Mouse (Mus musculus): ENCODE data around the gene Itprip. TPM values are rescaled to one million over a fixed set of nuclear protein-coding genes. Genes with fewer than 3 reads are reported as not detected.

The Itprip gene
- total RNA-seq, 1 experiment from 2014 or later = 74.8 TPM

GRCm38 (mm10) chr19:47890489-47891130 is 28.5 kb downstream of the Itprip start:
- ATAC-seq (ENCODE audit: extremely low read depth, insufficient number of reproducible peaks, low FRiP score, poor library complexity, severe bottlenecking) = no peak

GRCm38 (mm10) chr19:47888037-47888436 is 31.1 kb downstream of the Itprip start:
- peak; percentile 75 for ATAC-seq (ENCODE audit: extremely low read depth, insufficient number of reproducible peaks, low FRiP score, poor library complexity, severe bottlenecking)

GRCm38 (mm10) chr19:47887417-47887816 is 31.7 kb downstream of the Itprip start:
- ATAC-seq (ENCODE audit: extremely low read depth, insufficient number of reproducible peaks, low FRiP score, poor library complexity, severe bottlenecking) = peak; percentile 14; the same call in 1 of the 2 replicates

- no peak for ATAC-seq (ENCODE audit: extremely low read depth, insufficient number of reproducible peaks, low FRiP score, poor library complexity, severe bottlenecking)
Observed at GRCm38 (mm10) chr19:47886617-47887016, 32.5 kb downstream of the Itprip start.

- ATAC-seq (ENCODE audit: extremely low read depth, insufficient number of reproducible peaks, low FRiP score, poor library complexity, severe bottlenecking) = no peak
Observed at GRCm38 (mm10) chr19:47885886-47886285, 33.2 kb downstream of the Itprip start.

GRCm38 (mm10) chr19:47885191-47885743 is 33.8 kb downstream of the Itprip start:
- ATAC-seq (ENCODE audit: extremely low read depth, insufficient number of reproducible peaks, low FRiP score, poor library complexity, severe bottlenecking) = no peak

- no peak for ATAC-seq (ENCODE audit: extremely low read depth, insufficient number of reproducible peaks, low FRiP score, poor library complexity, severe bottlenecking)
Observed at GRCm38 (mm10) chr19:47884296-47885085, 34.6 kb downstream of the Itprip start.

GRCm38 (mm10) chr19:47882882-47883254 is 36.2 kb downstream of the Itprip start:
- no peak for ATAC-seq (ENCODE audit: extremely low read depth, insufficient number of reproducible peaks, low FRiP score, poor library complexity, severe bottlenecking)

GRCm38 (mm10) chr19:47882151-47882881 is 36.8 kb downstream of the Itprip start:
- peak; percentile 92 for ATAC-seq (ENCODE audit: extremely low read depth, insufficient number of reproducible peaks, low FRiP score, poor library complexity, severe bottlenecking)

GRCm38 (mm10) chr19:47881538-47881937 is 37.6 kb downstream of the Itprip start:
- no peak for ATAC-seq (ENCODE audit: extremely low read depth, insufficient number of reproducible peaks, low FRiP score, poor library complexity, severe bottlenecking)

- no peak for ATAC-seq (ENCODE audit: extremely low read depth, insufficient number of reproducible peaks, low FRiP score, poor library complexity, severe bottlenecking)
Observed at GRCm38 (mm10) chr19:47876252-47876651, 42.8 kb downstream of the Itprip start.

GRCm38 (mm10) chr19:47871515-47871914 is 47.6 kb downstream of the Itprip start:
- ATAC-seq (ENCODE audit: extremely low read depth, insufficient number of reproducible peaks, low FRiP score, poor library complexity, severe bottlenecking) = no peak

- no peak for ATAC-seq (ENCODE audit: extremely low read depth, insufficient number of reproducible peaks, low FRiP score, poor library complexity, severe bottlenecking)
Observed at GRCm38 (mm10) chr19:47870102-47870666, 48.9 kb downstream of the Itprip start.

GRCm38 (mm10) chr19:47869516-47869915 is 49.6 kb downstream of the Itprip start:
- ATAC-seq (ENCODE audit: extremely low read depth, insufficient number of reproducible peaks, low FRiP score, poor library complexity, severe bottlenecking) = no peak

GRCm38 (mm10) chr19:47868951-47869350 is 50.1 kb downstream of the Itprip start:
- no peak for ATAC-seq (ENCODE audit: extremely low read depth, insufficient number of reproducible peaks, low FRiP score, poor library complexity, severe bottlenecking)

- no peak for ATAC-seq (ENCODE audit: extremely low read depth, insufficient number of reproducible peaks, low FRiP score, poor library complexity, severe bottlenecking)
Observed at GRCm38 (mm10) chr19:47867628-47868175, 51.4 kb downstream of the Itprip start.

GRCm38 (mm10) chr19:47865353-47865947 is 53.6 kb downstream of the Itprip start, which contains the start of gene Gsto2:
TSS of gene Gsto2 (plus strand) at chr19:47865534.
- ATAC-seq (ENCODE audit: extremely low read depth, insufficient number of reproducible peaks, low FRiP score, poor library complexity, severe bottlenecking) = peak; percentile 99

GRCm38 (mm10) chr19:47864721-47865120 is 54.4 kb downstream of the Itprip start:
- ATAC-seq (ENCODE audit: extremely low read depth, insufficient number of reproducible peaks, low FRiP score, poor library complexity, severe bottlenecking) = no peak

Measured in neutrophil, adult 5-6 weeks (primary cell).